Mouse (Mus musculus) gastrocnemius, postnatal 4 days (tissue): ENCODE measurements around the gene Rhoc. TPM values are rescaled to one million over a fixed set of nuclear protein-coding genes. Genes with fewer than 3 reads are reported as not detected.

ENCODE experiments used
- DNase-seq, 2 experiments: peaks; one replicate each; pipeline ENCODE4 v3.0.0; 2021 to 2022; ENCODE audit warnings: low spot score in 2 of 2, mixed read lengths in 2 of 2
- total RNA-seq, 2 experiments: library from RNA; stranded (reverse); gene quantifications; 2 replicates each; pipeline ENCODE4 v1.2.3; 2021

The Rhoc gene
- total RNA-seq, 2 experiments from 2014 or later, result 169 to 187 TPM

DNA sequence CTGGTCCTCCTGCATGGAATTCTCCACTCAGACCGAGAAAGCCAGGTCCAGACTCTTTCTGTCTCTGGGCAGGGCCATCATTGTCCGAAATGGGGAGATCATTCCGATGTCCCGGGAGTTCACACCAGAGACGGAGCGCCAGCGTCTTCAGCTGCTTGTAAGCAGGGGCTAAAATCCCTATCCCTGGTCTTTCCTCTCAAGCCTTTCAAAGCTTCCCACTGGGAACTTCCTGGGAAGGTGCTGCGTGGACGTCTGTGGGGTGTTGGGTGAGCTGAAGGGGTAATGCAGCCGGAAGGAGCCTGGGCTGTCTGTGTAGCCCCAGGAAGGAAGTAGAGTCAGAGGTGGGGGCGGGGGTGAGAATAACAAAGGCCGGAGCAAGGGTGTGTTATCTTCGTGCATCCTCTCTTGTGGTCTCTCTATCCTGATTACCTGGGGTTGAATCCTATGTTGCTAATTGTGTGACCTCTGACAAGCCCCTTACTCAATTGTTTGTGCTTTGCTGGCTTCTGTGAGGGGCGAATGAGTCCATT lies 4.1 kb upstream of the Rhoc start:
- no peak for DNase-seq

- DNase-seq, result no peak
Observed at GRCm38 (mm10) chr3:104785284-104785683, 2.9 kb upstream of the Rhoc start.

GRCm38 (mm10) chr3:104788561-104789311 lies 561 bp downstream of the Rhoc start:
- peak; percentile 84 to 88 for DNase-seq

DNA sequence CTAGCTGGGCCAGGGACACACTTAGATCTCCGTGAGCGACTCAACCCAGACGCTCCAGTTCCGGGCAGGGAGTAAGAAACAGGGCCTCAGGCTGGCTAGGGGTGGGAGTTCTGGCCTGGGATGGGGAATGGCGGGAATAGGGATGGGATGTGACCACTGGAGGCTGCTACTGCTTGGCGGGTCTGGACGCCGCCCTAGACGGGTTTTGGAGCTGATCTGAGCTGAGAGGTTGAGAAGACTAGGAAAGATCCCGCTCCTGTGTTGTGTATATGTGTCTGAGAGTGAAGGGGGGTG lies 1.1 kb downstream of the Rhoc start:
- DNase-seq, result peak in 1 of 2 experiments; percentile 47

DNA sequence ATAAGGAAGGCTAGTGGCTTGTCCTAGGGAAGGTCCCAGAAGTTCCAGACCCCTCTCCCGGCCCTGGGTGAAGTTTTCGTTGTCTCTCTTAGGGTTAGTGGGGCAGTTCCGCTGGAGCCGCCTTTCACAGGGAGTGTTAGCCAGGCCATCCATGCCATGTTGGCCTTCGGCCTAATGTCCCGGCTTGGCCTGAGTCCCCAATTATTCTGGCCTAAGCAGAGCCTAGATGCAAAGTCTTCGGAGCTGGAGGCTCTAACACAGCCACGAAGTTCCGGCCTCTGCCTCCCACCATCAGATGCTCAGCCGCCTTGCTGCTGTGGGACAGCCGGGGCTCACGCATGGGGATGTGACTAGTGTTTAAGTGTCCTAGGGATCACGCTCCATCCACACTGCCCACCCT lies 1.6 kb downstream of the Rhoc start:
- peak in 1 of 2 experiments; percentile 45 for DNase-seq

DNA sequence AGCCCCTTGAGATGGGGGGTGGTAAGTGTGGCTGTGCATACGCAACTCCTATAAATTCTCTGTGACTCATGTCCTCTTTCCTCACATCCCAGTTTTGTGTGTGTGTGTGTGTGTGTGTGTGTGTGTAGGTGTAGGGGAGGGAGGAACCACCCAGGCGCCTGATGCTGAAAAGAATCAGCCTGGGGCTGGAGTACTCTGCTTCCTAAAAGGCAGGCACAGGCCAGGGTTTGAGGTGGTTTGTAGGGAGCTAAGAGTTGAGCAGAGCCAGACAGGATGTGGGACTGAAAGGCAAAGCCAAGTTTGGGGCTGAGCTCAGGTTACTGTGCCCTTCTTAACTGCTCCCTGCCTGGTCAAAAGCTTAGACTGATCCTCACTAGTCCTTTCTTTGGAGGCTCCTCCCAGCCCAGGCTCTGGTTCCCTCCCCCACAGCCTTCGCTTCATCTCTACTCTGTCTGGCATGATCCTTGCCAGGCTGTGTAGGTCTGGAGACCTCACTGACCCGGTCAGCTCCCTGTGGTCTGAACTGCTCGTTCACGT lies 2.3 kb downstream of the Rhoc start:
- DNase-seq, result peak in 1 of 2 experiments; percentile 51

DNA sequence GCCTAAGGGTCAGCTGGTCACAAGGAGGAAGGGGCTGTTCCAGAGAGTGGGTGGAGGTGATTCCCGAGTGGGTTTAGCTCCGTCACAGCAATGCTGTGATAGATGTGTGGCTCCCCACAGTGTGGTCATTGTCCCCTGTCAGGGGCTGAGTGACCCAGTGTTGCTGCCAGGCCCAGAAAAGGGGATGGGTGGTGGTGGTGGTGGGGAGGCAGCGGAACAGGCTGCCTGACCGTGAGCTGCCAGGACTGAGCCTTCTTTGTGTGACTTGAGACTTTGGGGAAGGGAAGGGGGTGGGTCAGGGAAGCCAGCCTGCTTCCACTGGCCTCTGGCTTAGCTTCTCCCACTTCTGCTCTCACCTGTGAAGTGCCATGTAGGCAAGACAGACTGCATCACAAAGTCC lies 2.8 kb downstream of the Rhoc start:
- DNase-seq, result no peak

DNA sequence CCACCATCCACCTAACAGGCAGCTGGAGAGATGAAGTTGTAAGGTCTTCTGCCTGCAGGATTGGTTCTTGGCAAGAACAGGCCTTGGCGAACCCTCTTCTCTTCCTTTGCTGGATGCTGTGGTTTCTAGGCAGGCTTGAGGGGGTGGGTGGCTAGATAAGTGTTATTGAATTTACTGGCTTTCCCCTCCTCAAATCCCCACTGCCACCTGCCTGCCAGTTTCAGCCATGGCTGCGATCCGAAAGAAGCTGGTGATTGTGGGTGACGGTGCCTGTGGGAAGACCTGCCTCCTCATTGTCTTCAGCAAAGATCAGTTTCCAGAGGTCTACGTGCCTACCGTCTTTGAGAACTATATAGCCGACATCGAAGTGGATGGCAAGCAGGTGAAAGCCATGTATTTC lies 3.5 kb downstream of the Rhoc start:
- DNase-seq, result no peak

- no peak for DNase-seq
Observed at GRCm38 (mm10) chr3:104792360-104793270, 4.4 kb downstream of the Rhoc start.

GRCm38 (mm10) chr3:104793871-104794828 lies 6.0 kb downstream of the Rhoc start:
- DNase-seq, result peak; percentile 94 to 95

- DNase-seq, result no peak
Observed at GRCm38 (mm10) chr3:104794953-104795470, 6.8 kb downstream of the Rhoc start.

GRCm38 (mm10) chr3:104795661-104796340 lies 7.6 kb downstream of the Rhoc start:
- no peak for DNase-seq

- no peak for DNase-seq
Observed at GRCm38 (mm10) chr3:104796430-104797082, 8.4 kb downstream of the Rhoc start.

DNA sequence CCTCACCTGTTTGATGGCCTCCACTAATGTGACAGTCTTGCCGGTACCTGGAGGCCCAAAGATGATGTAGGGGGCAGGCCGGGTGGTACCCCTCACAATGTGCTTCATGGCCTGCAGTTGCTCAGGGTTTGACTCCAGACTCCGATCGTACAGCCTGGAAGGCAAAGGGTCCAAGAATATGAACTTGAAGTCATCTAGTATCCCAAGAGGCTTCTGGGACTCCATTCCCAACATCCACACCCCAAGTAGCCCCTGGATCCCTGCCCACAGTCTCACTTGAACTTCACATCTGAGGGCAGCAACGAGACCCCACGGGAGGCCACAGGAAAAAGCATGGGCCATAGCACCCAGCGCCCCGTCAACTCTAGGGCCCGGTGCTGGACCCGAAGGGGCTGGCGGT lies 12.5 kb downstream of the Rhoc start:
- no peak for DNase-seq

- DNase-seq, result no peak
Observed at GRCm38 (mm10) chr3:104801481-104801880, 13.3 kb downstream of the Rhoc start.

DNA sequence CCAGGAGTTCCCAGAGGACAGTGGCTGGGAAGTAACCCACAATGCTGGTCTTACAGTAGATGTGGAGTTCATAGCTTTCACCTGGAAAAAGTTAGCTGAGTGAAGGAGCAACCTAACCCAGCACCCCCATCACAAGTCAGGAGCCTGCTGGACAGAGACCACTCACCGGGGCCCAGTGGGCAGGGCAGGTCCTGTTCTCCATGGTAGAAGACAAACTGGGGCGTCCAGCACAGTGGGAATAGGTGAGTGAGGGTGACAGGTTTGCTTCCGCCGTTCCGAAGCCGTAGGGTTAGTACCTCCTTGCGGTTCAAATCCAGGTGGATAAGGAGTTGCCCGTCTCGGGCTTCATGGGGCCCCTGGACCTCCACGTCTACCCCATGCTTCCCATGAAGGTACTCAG lies 16.1 kb downstream of the Rhoc start:
- no peak for DNase-seq

GRCm38 (mm10) chr3:104805539-104805938 lies 17.4 kb downstream of the Rhoc start:
- no peak for DNase-seq

DNA sequence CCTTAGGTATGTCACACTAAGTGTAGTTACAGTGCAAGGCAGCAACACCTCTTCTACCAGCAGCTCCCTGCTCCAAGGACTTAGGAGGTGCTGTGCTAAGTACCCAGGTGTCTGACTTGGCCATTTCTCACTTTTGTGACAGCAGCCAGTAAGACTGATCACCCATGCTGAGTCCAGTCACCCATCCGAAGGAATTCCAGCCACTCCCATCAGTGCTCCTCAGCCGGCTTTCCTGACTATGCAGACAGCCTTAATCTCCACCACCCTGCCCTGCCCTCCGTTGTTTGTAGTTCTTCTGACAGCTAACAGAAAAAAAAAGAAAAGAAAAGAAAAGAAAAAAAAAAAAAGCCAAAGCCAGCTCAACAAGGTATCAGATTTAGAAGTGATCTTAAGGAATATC lies 23.6 kb downstream of the Rhoc start:
- no peak for DNase-seq

DNA sequence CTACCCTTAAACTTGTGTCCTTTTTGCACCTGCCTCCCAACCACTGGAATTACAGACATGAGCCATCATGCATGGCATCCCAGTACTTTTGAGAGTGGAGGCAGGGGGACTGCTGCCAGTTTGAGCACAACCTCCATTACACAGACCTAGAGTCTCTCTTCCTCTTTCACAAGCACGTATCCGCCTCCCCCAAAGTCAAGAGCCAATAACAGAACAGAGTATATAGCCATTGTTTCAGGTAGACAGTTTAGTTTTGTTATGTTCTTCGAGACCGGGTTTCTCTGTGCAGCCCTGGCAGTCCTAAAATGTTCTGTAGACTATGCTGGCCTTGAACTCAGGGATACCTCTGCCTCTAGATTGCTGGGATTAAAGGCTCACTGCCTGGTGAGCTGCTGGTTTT lies 24.1 kb downstream of the Rhoc start:
- no peak for DNase-seq
